Mouse (Mus musculus): ENCODE data around the gene Tgfb1.

DNA sequence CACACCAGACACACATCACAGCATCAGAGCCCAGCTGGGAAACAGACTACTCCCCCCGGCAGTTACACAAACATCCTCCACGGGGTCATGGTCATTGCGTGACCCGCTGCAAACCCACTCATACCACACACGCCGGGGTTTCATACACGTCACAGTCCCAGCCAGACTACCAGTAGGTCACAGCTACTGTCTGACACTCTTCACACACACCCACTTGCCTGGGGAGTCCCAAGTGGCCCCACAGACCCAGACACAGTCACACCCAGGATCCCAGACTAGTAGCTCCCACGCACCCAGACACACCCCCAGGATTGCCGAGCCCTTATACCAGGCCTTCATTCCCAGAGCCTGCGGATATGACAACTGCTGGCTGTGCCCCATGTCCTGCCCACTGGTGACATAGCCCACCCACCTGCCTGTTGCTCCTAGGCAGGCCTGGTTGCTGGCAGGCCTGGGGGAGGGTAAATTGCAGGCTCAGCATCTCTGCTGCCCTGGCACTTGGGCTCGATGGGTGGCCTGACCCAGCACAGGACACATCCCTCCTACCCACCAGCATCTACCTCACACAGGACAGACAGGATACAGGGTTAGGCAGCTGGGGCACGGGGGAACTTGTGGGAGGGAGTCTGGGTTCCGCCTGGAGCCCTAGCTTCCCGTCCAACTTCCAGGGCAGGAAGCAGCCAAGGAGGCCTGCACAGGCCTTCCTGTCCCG is 20.9 kb downstream of the Tgfb1 start:
- TF ChIP-seq POLR2A (IDR thresholded peaks at IDR 0.05; ENCODE audit: low read depth, low read length) (no peak), CTCF (IDR thresholded peaks at IDR 0.05; ENCODE audit: extremely low read depth, insufficient read depth, insufficient read length, insufficient replicate concordance) (no peak)

Data from spleen, adult 2 months (tissue).